Mouse (Mus musculus): ENCODE measurements around the gene E330017A01Rik. TPM values are rescaled to one million over a fixed set of nuclear protein-coding genes. Genes with fewer than 3 reads are reported as not detected.
"Not testable (repeated sequence)": the region's sequence is repeated elsewhere in the genome, so short reads cannot be mapped to it uniquely, and the experiment has no call there.

Gene E330017A01Rik
- polyA plus RNA-seq, 2 experiments, result not detected

- ATAC-seq (ENCODE audit: insufficient read depth) (peak; percentile 96), DNase-seq (ENCODE audit: low read depth in 3 of 3, low spot score in 3 of 3) (peak; percentile 97)
- Histone ChIP-seq H3K27ac (peak within 1 kb of the TSS; percentile 99), H3K27me3 (ENCODE audit: control insufficient read depth, insufficient read depth, low read length) (no peaks in the 10 kb centered on the region), H3K4me1 (replicated peaks; ENCODE audit: control insufficient read depth in 2 of 2, insufficient read depth in 2 of 2, low read length in 1 of 2) (peaks cover 47 to 50% of the 10 kb centered on the region in 2 experiments), H3K36me3 (replicated peaks; ENCODE audit: control insufficient read depth, insufficient read depth, low read depth) (peaks cover 42% of the 10 kb centered on the region), H3K9me3 (ENCODE audit: control insufficient read depth, low read length) (no peaks in the 10 kb centered on the region), H3K9ac (replicated peaks) (peak within 1 kb of the TSS; percentile 100), H3K4me2 (ENCODE audit: low read depth) (peak within 1 kb of the TSS; percentile 84), H3K4me3 (ENCODE audit: insufficient read depth in 1 of 2, low read depth in 2 of 2, low read length in 2 of 2) (peak within 1 kb of the TSS; percentile 97)
- peak; percentile 23 for TF ChIP-seq CTCF (IDR thresholded peaks at IDR 0.05; ENCODE audit: low read depth)
- TF ChIP-seq EP300 (IDR thresholded peaks at IDR 0.05; ENCODE audit: low read depth), result peak; percentile 100
- under 1% methylated on average over 51 of the region's 51 CpGs for WGBS (ENCODE audit: insufficient replicate concordance)
These were observed 31.5 kb upstream of the E330017A01Rik start, which contains the start of gene Cpox for GRCm38 (mm10) chr16:58669917-58670630. TSS of gene Cpox (plus strand) at chr16:58670292.

- WGBS (ENCODE audit: insufficient replicate concordance), result 3% methylated on average over 5 of the region's 5 CpGs
- Histone ChIP-seq H3K4me2 (ENCODE audit: low read depth) (peak overlapping the region; percentile 82), H3K27ac (peak overlapping the region; percentile 99), H3K4me1 (replicated peaks; ENCODE audit: control insufficient read depth in 2 of 2, insufficient read depth in 2 of 2, low read length in 1 of 2) (peaks cover 45 to 49% of the 10 kb centered on the region in 2 experiments), H3K9ac (replicated peaks) (peak overlapping the region; percentile 86), H3K36me3 (replicated peaks; ENCODE audit: control insufficient read depth, insufficient read depth, low read depth) (peaks cover 34% of the 10 kb centered on the region), H3K4me3 (ENCODE audit: insufficient read depth in 1 of 2, low read depth in 2 of 2, low read length in 2 of 2) (peak overlapping the region; percentile 66 to 97), H3K27me3 (ENCODE audit: control insufficient read depth, insufficient read depth, low read length) (no peaks in the 10 kb centered on the region), H3K9me3 (ENCODE audit: control insufficient read depth, low read length) (no peaks in the 10 kb centered on the region)
- TF ChIP-seq CTCF (IDR thresholded peaks at IDR 0.05; ENCODE audit: low read depth) (no peak), EP300 (IDR thresholded peaks at IDR 0.05; ENCODE audit: low read depth) (peak; percentile 90)
- DNase-seq (ENCODE audit: low read depth in 3 of 3, low spot score in 3 of 3) (peak in 2 of 3 experiments; percentile 68 to 75), ATAC-seq (ENCODE audit: insufficient read depth) (peak; percentile 32)
These were observed 30.7 kb upstream of the E330017A01Rik start for GRCm38 (mm10) chr16:58669264-58669663.

DNA sequence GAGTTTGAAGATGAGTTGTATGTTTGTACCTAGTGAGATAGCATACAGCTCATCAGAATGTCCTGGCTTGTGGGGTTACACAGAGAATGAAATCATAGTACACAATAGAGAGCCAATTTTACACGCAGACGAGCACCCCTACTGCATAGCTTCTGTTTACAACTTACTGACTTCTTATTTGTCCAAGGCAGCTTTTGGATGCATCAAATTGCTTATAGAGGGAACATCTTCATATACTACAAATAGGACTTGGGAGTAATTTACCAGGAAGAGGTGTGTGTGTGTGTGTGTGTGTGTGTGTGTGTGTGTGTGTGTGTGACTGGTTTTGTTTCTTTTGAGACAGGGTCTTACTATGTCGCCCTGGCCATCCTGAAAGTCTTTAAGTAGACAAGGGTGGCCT, 30.0 kb upstream of the E330017A01Rik start:
- TF ChIP-seq CTCF (IDR thresholded peaks at IDR 0.05; ENCODE audit: low read depth) (no peak), EP300 (IDR thresholded peaks at IDR 0.05; ENCODE audit: low read depth) (no peak)
- Histone ChIP-seq H3K9me3 (ENCODE audit: control insufficient read depth, low read length) (no peaks in the 10 kb centered on the region), H3K27ac (peak overlapping the region; percentile 99), H3K4me1 (replicated peaks; ENCODE audit: control insufficient read depth in 2 of 2, insufficient read depth in 2 of 2, low read length in 1 of 2) (peaks cover 45 to 49% of the 10 kb centered on the region in 2 experiments), H3K4me3 (ENCODE audit: insufficient read depth in 1 of 2, low read depth in 2 of 2, low read length in 2 of 2) (peak overlapping the region in 1 of 2 experiments; percentile 97; a peak in 2 of 4 replicates), H3K4me2 (ENCODE audit: low read depth) (peak overlapping the region; percentile 82), H3K9ac (replicated peaks) (peak overlapping the region; percentile 86), H3K36me3 (replicated peaks; ENCODE audit: control insufficient read depth, insufficient read depth, low read depth) (peaks cover 27% of the 10 kb centered on the region), H3K27me3 (ENCODE audit: control insufficient read depth, insufficient read depth, low read length) (no peaks in the 10 kb centered on the region)
- 43% methylated on average over 3 of the region's 3 CpGs for WGBS (ENCODE audit: insufficient replicate concordance)
- no peak for ATAC-seq (ENCODE audit: insufficient read depth)
- no peak for DNase-seq (ENCODE audit: low read depth in 3 of 3, low spot score in 3 of 3)

GRCm38 (mm10) chr16:58666681-58667080, 28.1 kb upstream of the E330017A01Rik start:
- Histone ChIP-seq H3K4me1 (replicated peaks; ENCODE audit: control insufficient read depth in 2 of 2, insufficient read depth in 2 of 2, low read length in 1 of 2) (peaks cover 60 to 63% of the 10 kb centered on the region in 2 experiments), H3K27ac (peak overlapping the region; percentile 59)
- H3K9me3 ChIP-seq (ENCODE audit: control insufficient read depth, low read length); H3K27me3 ChIP-seq (ENCODE audit: control insufficient read depth, insufficient read depth, low read length); H3K36me3 ChIP-seq (replicated peaks; ENCODE audit: control insufficient read depth, insufficient read depth, low read depth); H3K9ac ChIP-seq (replicated peaks); H3K4me2 ChIP-seq (ENCODE audit: low read depth); DNase-seq (ENCODE audit: low read depth in 3 of 3, low spot score in 3 of 3); H3K4me3 ChIP-seq (ENCODE audit: insufficient read depth in 1 of 2, low read depth in 2 of 2, low read length in 2 of 2); ATAC-seq (ENCODE audit: insufficient read depth): not testable (repeated sequence)
- WGBS (ENCODE audit: insufficient replicate concordance), result 82% methylated on average over 3 of the region's 3 CpGs

GRCm38 (mm10) chr16:58665137-58665536, 26.6 kb upstream of the E330017A01Rik start:
- not testable (repeated sequence) for H3K4me3 ChIP-seq (ENCODE audit: insufficient read depth in 1 of 2, low read depth in 2 of 2, low read length in 2 of 2); DNase-seq (ENCODE audit: low read depth in 3 of 3, low spot score in 3 of 3); H3K36me3 ChIP-seq (replicated peaks; ENCODE audit: control insufficient read depth, insufficient read depth, low read depth); H3K9ac ChIP-seq (replicated peaks); H3K27me3 ChIP-seq (ENCODE audit: control insufficient read depth, insufficient read depth, low read length); ATAC-seq (ENCODE audit: insufficient read depth); H3K4me2 ChIP-seq (ENCODE audit: low read depth); H3K9me3 ChIP-seq (ENCODE audit: control insufficient read depth, low read length)
- Histone ChIP-seq H3K4me1 (replicated peaks; ENCODE audit: control insufficient read depth in 2 of 2, insufficient read depth in 2 of 2, low read length in 1 of 2) (peaks cover 76 to 78% of the 10 kb centered on the region in 2 experiments), H3K27ac (peak overlapping the region; percentile 68)

Measured in liver, embryonic 14.5 days (tissue).